Mouse (Mus musculus): ENCODE data around the gene Olfr766-ps1. TPM values are rescaled to one million over a fixed set of nuclear protein-coding genes. Genes with fewer than 3 reads are reported as not detected.
"Not testable (repeated sequence)": the region's sequence is repeated elsewhere in the genome, so short reads cannot be mapped to it uniquely, and the experiment has no call there.

The Olfr766-ps1 gene
- not detected in 2 replicates for polyA plus RNA-seq (2016; fragmentation: Nextera tagmentation; extraction: Ambion mirVana)

- H3K4me2 ChIP-seq (replicated peaks): no peak within 1 kb of the TSS
- no peak within 1 kb of the TSS for H3K9ac ChIP-seq
- no peaks in the 10 kb centered on the region for H3K9me3 ChIP-seq
- ATAC-seq (ENCODE audit: low FRiP score, low read depth): no peak
- no peak within 1 kb of the TSS for H3K4me3 ChIP-seq
- H3K36me3 ChIP-seq: no peaks in the 10 kb centered on the region
- WGBS: 88% methylated on average over 2 of the region's 2 CpGs
- no peaks in the 10 kb centered on the region for H3K27me3 ChIP-seq (replicated peaks)
- H3K27ac ChIP-seq: no peak within 1 kb of the TSS
- H3K4me1 ChIP-seq: no peaks in the 10 kb centered on the region
Observed at GRCm38 (mm10) chr10:129068877-129069276, at the start of gene Olfr766-ps1. Gene Olfr766-ps1 (minus strand): TSS chr10:129068977.

GRCm38 (mm10) chr10:129117761-129118160 lies 49.0 kb upstream of the Olfr766-ps1 start, which contains the start of gene Olfr769:
Gene Olfr769 (minus strand): TSS chr10:129117861.
- no peak for ATAC-seq (ENCODE audit: low FRiP score, low read depth)
- no peaks in the 10 kb centered on the region for H3K36me3 ChIP-seq
- no peak within 1 kb of the TSS for H3K27ac ChIP-seq
- H3K27me3 ChIP-seq (replicated peaks): no peaks in the 10 kb centered on the region
- WGBS: 90% methylated on average over 2 of the region's 2 CpGs
- H3K4me3 ChIP-seq: no peak within 1 kb of the TSS
- no peak within 1 kb of the TSS for H3K4me2 ChIP-seq (replicated peaks)
- no peak within 1 kb of the TSS for H3K9ac ChIP-seq
- H3K9me3 ChIP-seq: no peaks in the 10 kb centered on the region
- no peaks in the 10 kb centered on the region for H3K4me1 ChIP-seq

GRCm38 (mm10) chr10:129115146-129115545 lies 46.4 kb upstream of the Olfr766-ps1 start:
- WGBS: 96% methylated on average over 3 of the region's 3 CpGs
- Histone ChIP-seq H3K9me3 (no peaks in the 10 kb centered on the region), H3K36me3 (no peaks in the 10 kb centered on the region), H3K9ac (no peak overlapping the region), H3K4me3 (no peak overlapping the region), H3K27me3 (replicated peaks) (no peaks in the 10 kb centered on the region), H3K4me1 (no peaks in the 10 kb centered on the region), H3K27ac (no peak overlapping the region), H3K4me2 (replicated peaks) (no peak overlapping the region)
- ATAC-seq (ENCODE audit: low FRiP score, low read depth): no peak

- Histone ChIP-seq H3K27me3 (replicated peaks) (no peaks in the 10 kb centered on the region), H3K9ac (no peak overlapping the region), H3K4me3 (no peak overlapping the region), H3K27ac (no peak overlapping the region), H3K9me3 (no peaks in the 10 kb centered on the region), H3K36me3 (no peaks in the 10 kb centered on the region), H3K4me2 (replicated peaks) (no peak overlapping the region), H3K4me1 (no peaks in the 10 kb centered on the region)
- no peak for ATAC-seq (ENCODE audit: low FRiP score, low read depth)
- WGBS: 41% methylated on average over 3 of the region's 3 CpGs
Observed at GRCm38 (mm10) chr10:129101231-129101630, 32.5 kb upstream of the Olfr766-ps1 start.

DNA sequence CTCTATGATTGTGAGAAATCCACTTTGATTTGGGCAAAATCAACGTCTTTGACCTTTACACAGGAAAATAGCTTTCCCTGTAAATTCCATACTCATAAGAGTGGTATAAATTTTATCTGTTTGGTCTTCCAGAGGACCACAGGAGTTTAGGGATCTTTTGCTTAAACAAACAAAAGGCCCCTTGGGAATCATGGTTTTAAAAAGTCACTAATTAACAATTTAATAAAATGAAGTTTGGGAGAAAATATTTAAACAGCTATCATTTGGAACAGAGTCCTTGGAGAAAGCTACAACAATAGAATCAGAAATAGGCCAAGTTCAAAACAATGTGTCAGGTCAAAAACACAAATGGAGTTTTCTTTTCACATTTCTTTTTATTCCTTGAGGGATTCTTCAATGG lies 30.5 kb upstream of the Olfr766-ps1 start, which contains the start of gene Olfr768:
Gene Olfr768, minus strand, starts transcription at position 101 of the 400 bp plus-strand sequence.
- no peaks in the 10 kb centered on the region for H3K36me3 ChIP-seq
- WGBS: 76% methylated on average over 1 of the region's 1 CpGs
- H3K4me3 ChIP-seq: no peak within 1 kb of the TSS
- no peaks in the 10 kb centered on the region for H3K4me1 ChIP-seq
- ATAC-seq (ENCODE audit: low FRiP score, low read depth): no peak
- no peak within 1 kb of the TSS for H3K9ac ChIP-seq
- H3K27ac ChIP-seq: no peak within 1 kb of the TSS
- H3K27me3 ChIP-seq (replicated peaks): no peaks in the 10 kb centered on the region
- H3K4me2 ChIP-seq (replicated peaks): no peak within 1 kb of the TSS
- H3K9me3 ChIP-seq: no peaks in the 10 kb centered on the region

GRCm38 (mm10) chr10:129082810-129083209 lies 14.0 kb upstream of the Olfr766-ps1 start, which contains the start of gene Olfr767:
Gene Olfr767 (minus strand): TSS chr10:129082910.
- H3K27me3 ChIP-seq (replicated peaks); H3K4me3 ChIP-seq; H3K9me3 ChIP-seq; H3K9ac ChIP-seq; H3K27ac ChIP-seq; H3K4me1 ChIP-seq; H3K4me2 ChIP-seq (replicated peaks); ATAC-seq (ENCODE audit: low FRiP score, low read depth); H3K36me3 ChIP-seq: not testable (repeated sequence)

- not testable (repeated sequence) for H3K27ac ChIP-seq; H3K27me3 ChIP-seq (replicated peaks); H3K4me2 ChIP-seq (replicated peaks); H3K9ac ChIP-seq; H3K4me1 ChIP-seq; H3K4me3 ChIP-seq; H3K9me3 ChIP-seq; H3K36me3 ChIP-seq; ATAC-seq (ENCODE audit: low FRiP score, low read depth)
Observed at GRCm38 (mm10) chr10:129049898-129050297, 18.9 kb downstream of the Olfr766-ps1 start, which contains the start of gene Olfr765. Gene Olfr765 (minus strand): TSS chr10:129049998.

DNA sequence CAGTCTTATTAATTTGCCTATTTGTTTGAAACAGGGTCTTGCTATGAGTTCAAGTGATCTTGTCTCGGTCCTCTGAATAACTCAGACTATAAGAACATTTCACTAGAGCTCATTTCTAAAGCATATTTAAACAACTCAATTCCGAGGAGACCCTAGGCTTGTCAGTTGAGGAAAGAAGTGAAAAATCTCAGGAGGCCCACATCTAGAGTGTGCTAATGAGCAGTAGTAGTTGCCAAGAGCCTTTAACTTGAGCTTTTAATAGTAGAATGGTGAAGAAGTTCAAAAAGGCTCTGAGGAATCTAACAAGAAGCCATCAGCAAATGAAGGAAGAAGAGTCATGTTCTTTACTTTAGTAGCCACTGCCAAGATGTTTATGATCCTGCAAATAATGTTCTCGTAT lies 29.0 kb downstream of the Olfr766-ps1 start, which contains the start of gene Olfr764-ps1:
Gene Olfr764-ps1, minus strand, starts transcription at position 101 of the 400 bp plus-strand sequence.
- H3K4me3 ChIP-seq: no peak within 1 kb of the TSS
- H3K4me1 ChIP-seq: no peaks in the 10 kb centered on the region
- H3K27me3 ChIP-seq (replicated peaks): no peaks in the 10 kb centered on the region
- ATAC-seq (ENCODE audit: low FRiP score, low read depth): no peak
- H3K9ac ChIP-seq: no peak within 1 kb of the TSS
- no peak within 1 kb of the TSS for H3K4me2 ChIP-seq (replicated peaks)
- H3K36me3 ChIP-seq: no peaks in the 10 kb centered on the region
- H3K9me3 ChIP-seq: no peaks in the 10 kb centered on the region
- WGBS: 84% methylated on average over 3 of the region's 3 CpGs
- no peak within 1 kb of the TSS for H3K27ac ChIP-seq

- Histone ChIP-seq H3K27me3 (replicated peaks) (no peaks in the 10 kb centered on the region), H3K9me3 (no peaks in the 10 kb centered on the region), H3K4me3 (no peak overlapping the region), H3K36me3 (no peaks in the 10 kb centered on the region), H3K4me1 (no peaks in the 10 kb centered on the region), H3K4me2 (replicated peaks) (no peak overlapping the region), H3K9ac (no peak overlapping the region), H3K27ac (no peak overlapping the region)
- WGBS: 79% methylated on average over 2 of the region's 2 CpGs
- no peak for ATAC-seq (ENCODE audit: low FRiP score, low read depth)
Observed at GRCm38 (mm10) chr10:129028343-129028742, 40.4 kb downstream of the Olfr766-ps1 start.

DNA sequence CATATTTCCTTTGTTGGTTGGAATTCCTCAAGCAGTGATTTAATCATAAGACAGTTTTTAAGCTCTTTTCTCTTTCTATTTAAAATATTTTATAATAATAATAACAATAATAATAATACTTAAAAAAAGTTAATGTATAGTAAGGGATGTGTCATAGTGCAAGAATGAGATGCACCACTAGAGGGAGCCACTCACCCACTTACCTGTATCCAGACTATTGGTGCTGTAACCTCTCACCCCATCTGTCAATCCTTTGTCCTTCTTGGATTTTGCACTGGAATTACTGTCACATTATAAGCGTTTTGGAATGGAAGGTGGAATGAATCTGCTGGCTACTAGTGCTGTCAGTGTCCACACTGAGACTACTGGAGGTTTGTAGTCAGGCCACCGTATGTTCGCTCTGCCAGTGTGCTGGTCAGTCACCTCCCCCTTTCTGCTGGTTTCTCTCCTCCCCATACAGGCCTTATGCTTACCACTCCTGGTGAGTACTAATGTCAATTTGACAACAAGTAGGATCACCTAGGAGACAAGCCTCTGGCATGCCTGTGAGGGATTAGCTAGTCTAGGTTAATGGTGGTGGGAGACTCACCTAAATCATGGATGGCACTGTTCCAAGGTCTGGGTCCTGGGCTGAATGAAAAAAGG lies 42.6 kb downstream of the Olfr766-ps1 start:
- no peaks in the 10 kb centered on the region for H3K4me1 ChIP-seq
- no peak overlapping the region for H3K9ac ChIP-seq
- 66% methylated on average over 3 of the region's 3 CpGs for WGBS

DNA sequence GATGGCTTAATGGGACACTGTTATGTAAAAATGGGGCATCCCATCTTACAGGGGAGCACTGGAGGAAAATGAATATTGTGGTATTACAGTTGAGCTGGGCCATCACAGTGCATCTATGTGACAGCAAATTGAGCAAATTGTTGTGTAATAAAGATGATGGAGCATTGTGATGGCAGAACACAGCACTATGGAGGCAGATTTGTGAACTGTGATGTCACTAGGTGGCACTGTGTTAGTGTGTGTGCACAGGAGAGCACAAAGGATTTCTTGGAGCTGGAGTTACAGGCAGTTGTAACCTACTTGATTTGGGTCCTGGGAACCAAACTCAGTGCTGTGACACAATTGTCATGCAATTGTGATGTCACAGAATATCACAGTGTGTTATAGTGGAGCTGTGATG lies 45.5 kb downstream of the Olfr766-ps1 start:
- Histone ChIP-seq H3K4me3 (no peak overlapping the region), H3K27me3 (replicated peaks) (no peaks in the 10 kb centered on the region), H3K4me2 (replicated peaks) (no peak overlapping the region), H3K9me3 (no peaks in the 10 kb centered on the region), H3K4me1 (no peaks in the 10 kb centered on the region), H3K9ac (no peak overlapping the region), H3K27ac (no peak overlapping the region), H3K36me3 (no peaks in the 10 kb centered on the region)
- ATAC-seq (ENCODE audit: low FRiP score, low read depth): no peak

More for the DNA sequence above, 42.6 kb downstream of the Olfr766-ps1 start:
- no peaks in the 10 kb centered on the region for H3K9me3 ChIP-seq
- ATAC-seq (ENCODE audit: low FRiP score, low read depth): peak; percentile 77
- H3K27ac ChIP-seq: no peak overlapping the region
- H3K36me3 ChIP-seq: no peaks in the 10 kb centered on the region
- H3K4me3 ChIP-seq: no peak overlapping the region
- H3K4me2 ChIP-seq (replicated peaks): no peak overlapping the region
- H3K27me3 ChIP-seq (replicated peaks): no peaks in the 10 kb centered on the region

DNA sequence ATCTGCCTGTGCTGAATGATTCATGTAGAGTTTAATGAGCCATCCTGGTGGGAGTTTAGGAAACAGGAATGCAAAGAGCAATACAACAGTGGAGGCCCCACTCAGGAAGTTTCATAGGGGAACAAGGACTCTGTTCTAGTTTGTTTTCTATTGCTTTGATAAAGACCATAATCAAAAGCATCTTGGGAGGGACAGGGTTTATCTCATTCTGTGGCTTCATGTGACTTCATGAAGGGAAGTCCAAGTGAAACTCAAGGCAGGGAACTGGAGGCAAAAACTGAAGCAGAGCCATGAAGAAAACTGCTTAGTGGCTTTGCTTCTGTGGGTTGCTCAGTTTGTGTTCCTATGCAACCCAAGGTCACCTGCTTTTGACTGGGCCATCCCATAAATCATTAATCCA lies 54.3 kb downstream of the Olfr766-ps1 start:
- no peak overlapping the region for H3K4me2 ChIP-seq (replicated peaks)
- H3K9ac ChIP-seq: no peak overlapping the region
- no peak for ATAC-seq (ENCODE audit: low FRiP score, low read depth)
- no peaks in the 10 kb centered on the region for H3K27me3 ChIP-seq (replicated peaks)
- no peak overlapping the region for H3K27ac ChIP-seq
- H3K4me1 ChIP-seq: no peaks in the 10 kb centered on the region
- no peak overlapping the region for H3K4me3 ChIP-seq
- H3K36me3 ChIP-seq: no peaks in the 10 kb centered on the region
- H3K9me3 ChIP-seq: no peaks in the 10 kb centered on the region

Data from neural tube, embryonic 12.5 days (tissue).